Mouse (Mus musculus): ENCODE data around the gene Adm2. TPM values are rescaled to one million over a fixed set of nuclear protein-coding genes. Genes with fewer than 3 reads are reported as not detected.

The Adm2 gene
- polyA plus RNA-seq, 1 experiment from 2014 or later = 0.30 TPM

- H3K4me1 ChIP-seq = no peaks in the 10 kb centered on the region
- no peaks in the 10 kb centered on the region for H3K9me3 ChIP-seq
- DNase-seq (ENCODE audit: low spot score) = no peak
- WGBS = 92% methylated on average over 10 of the region's 10 CpGs
- no peak overlapping the region for H3K4me3 ChIP-seq
- H3K36me3 ChIP-seq (replicated peaks) = peaks cover 97% of the 10 kb centered on the region
- no peak overlapping the region for H3K27ac ChIP-seq (replicated peaks)
- H3K27me3 ChIP-seq (replicated peaks; ENCODE audit: low read depth, poor library complexity, severe bottlenecking) = no peaks in the 10 kb centered on the region
Measured at GRCm38 (mm10) chr15:89293778-89294177, 28.7 kb upstream of the Adm2 start.

GRCm38 (mm10) chr15:89295580-89296165 is 26.8 kb upstream of the Adm2 start:
- Histone ChIP-seq H3K27ac (replicated peaks) (no peak overlapping the region), H3K4me3 (no peak overlapping the region), H3K4me1 (no peaks in the 10 kb centered on the region), H3K9me3 (no peaks in the 10 kb centered on the region), H3K36me3 (replicated peaks) (peaks cover 96% of the 10 kb centered on the region), H3K27me3 (replicated peaks; ENCODE audit: low read depth, poor library complexity, severe bottlenecking) (no peaks in the 10 kb centered on the region)
- WGBS = 85% methylated on average over 8 of the region's 8 CpGs
- no peak for DNase-seq (ENCODE audit: low spot score)

GRCm38 (mm10) chr15:89296465-89296864 is 26.1 kb upstream of the Adm2 start:
- DNase-seq (ENCODE audit: low spot score) = no peak
- Histone ChIP-seq H3K27me3 (replicated peaks; ENCODE audit: low read depth, poor library complexity, severe bottlenecking) (no peaks in the 10 kb centered on the region), H3K4me1 (no peaks in the 10 kb centered on the region), H3K9me3 (no peaks in the 10 kb centered on the region), H3K36me3 (replicated peaks) (peaks cover 96% of the 10 kb centered on the region), H3K4me3 (no peak overlapping the region), H3K27ac (replicated peaks) (no peak overlapping the region)
- WGBS = 82% methylated on average over 1 of the region's 1 CpGs

GRCm38 (mm10) chr15:89297695-89298094 is 24.8 kb upstream of the Adm2 start:
- 93% methylated on average over 2 of the region's 2 CpGs for WGBS
- no peak overlapping the region for H3K27ac ChIP-seq (replicated peaks)
- no peaks in the 10 kb centered on the region for H3K27me3 ChIP-seq (replicated peaks; ENCODE audit: low read depth, poor library complexity, severe bottlenecking)
- H3K4me1 ChIP-seq = no peaks in the 10 kb centered on the region
- no peak for DNase-seq (ENCODE audit: low spot score)
- no peaks in the 10 kb centered on the region for H3K9me3 ChIP-seq
- H3K4me3 ChIP-seq = no peak overlapping the region
- H3K36me3 ChIP-seq (replicated peaks) = peaks cover 96% of the 10 kb centered on the region

GRCm38 (mm10) chr15:89300180-89300579 is 22.3 kb upstream of the Adm2 start:
- H3K4me1 ChIP-seq = no peaks in the 10 kb centered on the region
- no peak overlapping the region for H3K27ac ChIP-seq (replicated peaks)
- DNase-seq (ENCODE audit: low spot score) = no peak
- WGBS = 91% methylated on average over 13 of the region's 13 CpGs
- no peak overlapping the region for H3K4me3 ChIP-seq
- H3K27me3 ChIP-seq (replicated peaks; ENCODE audit: low read depth, poor library complexity, severe bottlenecking) = no peaks in the 10 kb centered on the region
- peaks cover 96% of the 10 kb centered on the region for H3K36me3 ChIP-seq (replicated peaks)
- no peaks in the 10 kb centered on the region for H3K9me3 ChIP-seq

GRCm38 (mm10) chr15:89300600-89300999 is 21.9 kb upstream of the Adm2 start:
- 96% methylated on average over 8 of the region's 8 CpGs for WGBS
- Histone ChIP-seq H3K27ac (replicated peaks) (no peak overlapping the region), H3K9me3 (no peaks in the 10 kb centered on the region), H3K4me1 (no peaks in the 10 kb centered on the region), H3K4me3 (no peak overlapping the region), H3K27me3 (replicated peaks; ENCODE audit: low read depth, poor library complexity, severe bottlenecking) (no peaks in the 10 kb centered on the region), H3K36me3 (replicated peaks) (peaks cover 96% of the 10 kb centered on the region)
- DNase-seq (ENCODE audit: low spot score) = no peak

GRCm38 (mm10) chr15:89305966-89306365 is 16.6 kb upstream of the Adm2 start:
- Histone ChIP-seq H3K27me3 (replicated peaks; ENCODE audit: low read depth, poor library complexity, severe bottlenecking) (no peaks in the 10 kb centered on the region), H3K27ac (replicated peaks) (no peak overlapping the region), H3K4me3 (no peak overlapping the region), H3K4me1 (peaks cover 8% of the 10 kb centered on the region; the same call in 1 of the 2 replicates), H3K36me3 (replicated peaks) (peaks cover 70% of the 10 kb centered on the region), H3K9me3 (no peaks in the 10 kb centered on the region)
- 90% methylated on average over 1 of the region's 1 CpGs for WGBS
- no peak for DNase-seq (ENCODE audit: low spot score)

GRCm38 (mm10) chr15:89307461-89307860 is 15.1 kb upstream of the Adm2 start:
- peaks cover 55% of the 10 kb centered on the region for H3K36me3 ChIP-seq (replicated peaks)
- WGBS = 89% methylated on average over 13 of the region's 13 CpGs
- no peak overlapping the region for H3K27ac ChIP-seq (replicated peaks)
- H3K4me1 ChIP-seq = peaks cover 11% of the 10 kb centered on the region
- DNase-seq (ENCODE audit: low spot score) = no peak
- no peak overlapping the region for H3K4me3 ChIP-seq
- no peaks in the 10 kb centered on the region for H3K27me3 ChIP-seq (replicated peaks; ENCODE audit: low read depth, poor library complexity, severe bottlenecking)
- no peaks in the 10 kb centered on the region for H3K9me3 ChIP-seq

- no peak overlapping the region for H3K27ac ChIP-seq (replicated peaks)
- no peak overlapping the region for H3K4me3 ChIP-seq
- H3K36me3 ChIP-seq (replicated peaks) = peaks cover 44% of the 10 kb centered on the region
- WGBS = 85% methylated on average over 7 of the region's 7 CpGs
- H3K27me3 ChIP-seq (replicated peaks; ENCODE audit: low read depth, poor library complexity, severe bottlenecking) = no peaks in the 10 kb centered on the region
- H3K9me3 ChIP-seq = no peaks in the 10 kb centered on the region
- no peak for DNase-seq (ENCODE audit: low spot score)
- peaks cover 22% of the 10 kb centered on the region for H3K4me1 ChIP-seq
Measured at GRCm38 (mm10) chr15:89308406-89309139, 13.9 kb upstream of the Adm2 start.

GRCm38 (mm10) chr15:89309962-89310498 is 12.5 kb upstream of the Adm2 start:
- 78% methylated on average over 6 of the region's 6 CpGs for WGBS
- H3K27ac ChIP-seq (replicated peaks) = no peak overlapping the region
- no peak overlapping the region for H3K4me3 ChIP-seq

GRCm38 (mm10) chr15:89313359-89313758 is 9.2 kb upstream of the Adm2 start:
- no peaks in the 10 kb centered on the region for H3K9me3 ChIP-seq
- peak overlapping the region; percentile 98 for H3K4me3 ChIP-seq
- WGBS = 77% methylated on average over 4 of the region's 4 CpGs
- no peak for DNase-seq (ENCODE audit: low spot score)
- H3K27me3 ChIP-seq (replicated peaks; ENCODE audit: low read depth, poor library complexity, severe bottlenecking) = no peaks in the 10 kb centered on the region
- H3K4me1 ChIP-seq = peaks cover 32% of the 10 kb centered on the region
- no peaks in the 10 kb centered on the region for H3K36me3 ChIP-seq (replicated peaks)
- no peak overlapping the region for H3K27ac ChIP-seq (replicated peaks)

More at GRCm38 (mm10) chr15:89309962-89310498, 12.5 kb upstream of the Adm2 start:
- H3K36me3 ChIP-seq (replicated peaks) = peaks cover 30% of the 10 kb centered on the region
- H3K9me3 ChIP-seq = no peaks in the 10 kb centered on the region
- H3K4me1 ChIP-seq = peaks cover 32% of the 10 kb centered on the region
- H3K27me3 ChIP-seq (replicated peaks; ENCODE audit: low read depth, poor library complexity, severe bottlenecking) = no peaks in the 10 kb centered on the region
- DNase-seq (ENCODE audit: low spot score) = no peak

- 34% methylated on average over 3 of the region's 3 CpGs for whole genome bisulfite sequencing
- Histone ChIP-seq H3K27me3 (replicated peaks; ENCODE audit: low read depth, poor library complexity, severe bottlenecking) (no peaks in the 10 kb centered on the region), H3K27ac (replicated peaks) (peak overlapping the region; percentile 88), H3K36me3 (replicated peaks) (no peaks in the 10 kb centered on the region), H3K9me3 (no peaks in the 10 kb centered on the region), H3K4me3 (peak overlapping the region; percentile 98), H3K4me1 (peaks cover 32% of the 10 kb centered on the region)
- no peak for DNase-seq (ENCODE audit: low spot score)
Measured at GRCm38 (mm10) chr15:89314107-89314506, 8.4 kb upstream of the Adm2 start.

Measured in embryonic facial prominence, embryonic 10.5 days (tissue).